Mouse (Mus musculus): Measurements from ENCODE around the gene Fam163b. TPM values are rescaled to one million over a fixed set of nuclear protein-coding genes. Genes with fewer than 3 reads are reported as not detected.
A peak's percentile ranks its signal among the peaks of the same experiment; 100 is the strongest.

Gene Fam163b
- polyA plus RNA-seq, 1 experiment from 2014 or later: 3.0 TPM

GRCm38 (mm10) chr2:27083761-27084475, 58.4 kb downstream of the Fam163b start:
- peaks cover 39% of the 10 kb centered on the region for H3K4me1 ChIP-seq (replicated peaks)
- no peak for ATAC-seq (ENCODE audit: low read depth)
- WGBS: 80% methylated on average over 12 of the region's 12 CpGs

GRCm38 (mm10) chr2:27079649-27080048, 62.6 kb downstream of the Fam163b start:
- Histone ChIP-seq H3K9me3 (no peaks in the 10 kb centered on the region), H3K27ac (replicated peaks) (peak overlapping the region; percentile 86), H3K9ac (peak overlapping the region; percentile 49), H3K4me1 (replicated peaks) (peaks cover 38% of the 10 kb centered on the region), H3K27me3 (no peaks in the 10 kb centered on the region), H3K4me3 (peak overlapping the region; percentile 7), H3K36me3 (no peaks in the 10 kb centered on the region), H3K4me2 (peak overlapping the region; percentile 40)
- peak; percentile 56 for ATAC-seq (ENCODE audit: low read depth)
- 52% methylated on average over 2 of the region's 2 CpGs for WGBS

More at GRCm38 (mm10) chr2:27083761-27084475, 58.4 kb downstream of the Fam163b start:
- H3K36me3 ChIP-seq: no peaks in the 10 kb centered on the region
- no peaks in the 10 kb centered on the region for H3K9me3 ChIP-seq
- no peak overlapping the region for H3K9ac ChIP-seq
- no peaks in the 10 kb centered on the region for H3K27me3 ChIP-seq
- no peak overlapping the region for H3K4me2 ChIP-seq
- no peak overlapping the region for H3K4me3 ChIP-seq
- H3K27ac ChIP-seq (replicated peaks): no peak overlapping the region

GRCm38 (mm10) chr2:27079152-27079584, 63.1 kb downstream of the Fam163b start, which contains the start of gene Adamtsl2:
Gene Adamtsl2 (plus strand): TSS chr2:27079379.
- peak within 1 kb of the TSS; percentile 49 for H3K9ac ChIP-seq
- peak; percentile 87 for ATAC-seq (ENCODE audit: low read depth)
- H3K27me3 ChIP-seq: no peaks in the 10 kb centered on the region
- no peaks in the 10 kb centered on the region for H3K9me3 ChIP-seq
- H3K4me3 ChIP-seq: peak within 1 kb of the TSS; percentile 7
- H3K4me1 ChIP-seq (replicated peaks): peaks cover 36% of the 10 kb centered on the region
- WGBS: 0% methylated on average over 10 of the region's 10 CpGs
- no peaks in the 10 kb centered on the region for H3K36me3 ChIP-seq
- H3K27ac ChIP-seq (replicated peaks): peak within 1 kb of the TSS; percentile 86
- peak within 1 kb of the TSS; percentile 40 for H3K4me2 ChIP-seq

- H3K4me1 ChIP-seq (replicated peaks): peaks cover 36% of the 10 kb centered on the region
- no peak overlapping the region for H3K9ac ChIP-seq
- no peaks in the 10 kb centered on the region for H3K36me3 ChIP-seq
- H3K4me3 ChIP-seq: no peak overlapping the region
- no peak overlapping the region for H3K4me2 ChIP-seq
- no peaks in the 10 kb centered on the region for H3K9me3 ChIP-seq
- peak overlapping the region; percentile 86; the same call in 1 of the 2 replicates for H3K27ac ChIP-seq (replicated peaks)
- no peak for ATAC-seq (ENCODE audit: low read depth)
- 50% methylated on average over 2 of the region's 2 CpGs for WGBS
- H3K27me3 ChIP-seq: no peaks in the 10 kb centered on the region
Measured at GRCm38 (mm10) chr2:27078312-27078711, 64.0 kb downstream of the Fam163b start.

DNA sequence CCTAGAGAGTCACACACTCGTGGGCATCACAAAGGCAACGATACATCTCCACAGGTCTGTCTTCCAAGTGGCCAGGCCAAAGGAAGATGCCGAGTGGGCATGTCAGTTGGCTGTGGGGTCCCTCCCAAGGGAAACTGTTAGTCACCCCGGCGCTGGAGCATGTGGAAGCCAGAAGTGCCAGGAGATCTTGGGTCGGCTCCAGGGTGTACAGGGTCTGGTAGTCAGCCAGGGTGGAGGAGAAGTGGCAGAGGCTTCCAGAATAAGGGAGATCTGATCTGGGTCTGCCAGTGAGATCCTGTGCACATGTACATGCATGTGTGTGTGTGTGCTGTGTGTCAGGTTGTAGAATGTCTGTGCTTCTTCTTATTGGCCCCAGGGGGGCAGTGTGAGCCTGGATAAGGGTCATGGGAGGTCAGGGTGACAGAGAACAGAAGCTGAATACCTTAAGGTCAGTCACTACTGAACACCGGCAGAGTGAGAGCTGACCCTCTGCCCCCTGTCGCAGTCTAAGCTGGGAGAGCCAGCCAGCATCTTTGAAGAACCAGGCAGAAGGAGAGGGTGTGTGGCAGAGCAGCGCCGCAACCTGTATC, 64.5 kb downstream of the Fam163b start:
- 64% methylated on average over 10 of the region's 10 CpGs for WGBS
- no peak overlapping the region for H3K4me2 ChIP-seq
- no peaks in the 10 kb centered on the region for H3K9me3 ChIP-seq
- H3K9ac ChIP-seq: no peak overlapping the region
- no peaks in the 10 kb centered on the region for H3K36me3 ChIP-seq
- H3K4me3 ChIP-seq: no peak overlapping the region
- H3K4me1 ChIP-seq (replicated peaks): peaks cover 36% of the 10 kb centered on the region
- H3K27me3 ChIP-seq: no peaks in the 10 kb centered on the region; the same call in 1 of the 2 replicates
- H3K27ac ChIP-seq (replicated peaks): no peak overlapping the region
- no peak for ATAC-seq (ENCODE audit: low read depth)

DNA sequence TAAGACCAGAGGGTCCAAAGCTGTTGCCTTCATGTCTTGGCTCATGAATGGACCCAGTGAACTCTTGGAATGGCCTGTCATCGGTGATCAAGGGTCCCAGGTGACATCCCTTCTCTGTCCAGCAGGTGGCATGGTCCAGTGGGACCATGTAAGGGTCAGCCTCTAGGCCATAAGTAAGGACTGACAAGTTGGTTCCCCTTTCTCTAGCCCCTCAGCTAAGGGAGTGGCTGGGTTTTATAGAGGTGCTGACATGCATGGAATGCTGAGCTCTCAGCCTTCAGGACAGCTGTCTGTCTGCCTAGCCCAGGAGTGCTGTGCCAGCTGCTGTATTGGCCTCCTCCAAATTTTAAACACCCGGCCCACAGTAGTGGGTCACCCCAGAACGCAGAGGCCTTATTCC, 66.8 kb downstream of the Fam163b start:
- H3K27me3 ChIP-seq: no peaks in the 10 kb centered on the region; the same call in 1 of the 2 replicates
- H3K4me2 ChIP-seq: no peak overlapping the region
- no peak overlapping the region for H3K27ac ChIP-seq (replicated peaks)
- 69% methylated on average over 3 of the region's 3 CpGs for WGBS
- no peak overlapping the region for H3K9ac ChIP-seq
- no peak for ATAC-seq (ENCODE audit: low read depth)
- no peaks in the 10 kb centered on the region for H3K9me3 ChIP-seq
- H3K4me3 ChIP-seq: no peak overlapping the region
- no peaks in the 10 kb centered on the region for H3K36me3 ChIP-seq
- peaks cover 43% of the 10 kb centered on the region for H3K4me1 ChIP-seq (replicated peaks)

- no peak for ATAC-seq (ENCODE audit: low read depth)
- Histone ChIP-seq H3K4me3 (no peak overlapping the region), H3K4me1 (replicated peaks) (peaks cover 41% of the 10 kb centered on the region), H3K27me3 (no peaks in the 10 kb centered on the region; the same call in 1 of the 2 replicates), H3K4me2 (no peak overlapping the region), H3K36me3 (no peaks in the 10 kb centered on the region), H3K9me3 (no peaks in the 10 kb centered on the region), H3K9ac (no peak overlapping the region), H3K27ac (replicated peaks) (no peak overlapping the region)
- 88% methylated on average over 4 of the region's 4 CpGs for WGBS
Measured at GRCm38 (mm10) chr2:27074804-27075203, 67.5 kb downstream of the Fam163b start.

DNA sequence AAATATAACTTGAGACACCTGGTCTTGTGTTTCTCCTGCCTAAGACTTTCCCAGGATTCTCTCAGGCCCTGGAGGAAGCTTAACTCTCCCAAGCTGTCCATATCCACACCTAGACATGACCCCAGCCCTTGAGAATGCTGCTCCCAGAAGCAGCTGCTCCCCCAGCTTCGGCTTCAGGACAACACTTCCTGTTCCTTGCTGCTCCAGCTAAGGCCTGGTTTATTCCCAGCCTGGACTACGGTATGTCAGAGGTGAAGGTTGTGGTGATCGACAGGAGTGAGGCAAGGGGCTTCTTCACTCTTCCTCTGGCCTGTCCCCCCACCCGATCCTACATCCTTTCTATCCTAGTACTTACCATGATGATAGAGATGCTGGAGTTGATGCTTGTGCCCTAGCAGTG, 68.9 kb downstream of the Fam163b start:
- H3K27ac ChIP-seq (replicated peaks): no peak overlapping the region
- peaks cover 27% of the 10 kb centered on the region for H3K4me1 ChIP-seq (replicated peaks)
- no peak overlapping the region for H3K4me2 ChIP-seq
- H3K9ac ChIP-seq: no peak overlapping the region
- no peak overlapping the region for H3K4me3 ChIP-seq
- H3K36me3 ChIP-seq: no peaks in the 10 kb centered on the region
- no peak for ATAC-seq (ENCODE audit: low read depth)
- H3K9me3 ChIP-seq: no peaks in the 10 kb centered on the region
- H3K27me3 ChIP-seq: no peaks in the 10 kb centered on the region; the same call in 1 of the 2 replicates
- 75% methylated on average over 4 of the region's 4 CpGs for WGBS

GRCm38 (mm10) chr2:27071978-27072377, 70.3 kb downstream of the Fam163b start, which contains the start of gene Mymk:
Gene Mymk (minus strand): TSS chr2:27072179.
- Histone ChIP-seq H3K9ac (no peak within 1 kb of the TSS), H3K27ac (replicated peaks) (0 out of 2 replicates have a peak within 1 kb of the TSS, but pooled peaks have one; percentile 13), H3K36me3 (no peaks in the 10 kb centered on the region), H3K9me3 (no peaks in the 10 kb centered on the region), H3K4me2 (no peak within 1 kb of the TSS), H3K4me3 (no peak within 1 kb of the TSS), H3K27me3 (no peaks in the 10 kb centered on the region; the same call in 1 of the 2 replicates), H3K4me1 (replicated peaks) (peaks cover 23% of the 10 kb centered on the region)
- no peak for ATAC-seq (ENCODE audit: low read depth)
- WGBS: 88% methylated on average over 2 of the region's 2 CpGs

DNA sequence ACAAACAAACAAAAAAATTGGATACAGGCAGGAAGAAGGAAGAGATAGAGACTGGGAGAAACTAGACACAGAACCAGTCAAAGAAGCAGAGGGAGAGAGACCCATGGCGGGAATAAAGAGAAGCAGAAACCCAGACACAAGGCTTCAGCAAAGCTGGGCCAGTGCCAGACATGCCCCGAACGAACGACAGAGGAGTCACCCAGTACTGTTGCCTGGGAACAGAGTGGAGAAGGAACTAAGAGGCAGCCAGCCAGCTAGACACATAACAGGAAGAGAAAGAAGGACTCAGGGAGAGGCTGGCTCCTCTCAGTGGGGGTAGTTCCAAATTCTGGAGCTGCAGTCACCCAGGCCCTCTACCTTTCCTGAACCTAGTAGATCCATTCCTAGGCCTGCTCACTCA, 71.2 kb downstream of the Fam163b start:
- H3K4me1 ChIP-seq (replicated peaks): peaks cover 23% of the 10 kb centered on the region
- H3K27me3 ChIP-seq: no peaks in the 10 kb centered on the region; the same call in 1 of the 2 replicates
- peak; percentile 61; the same call in 1 of the 2 replicates for ATAC-seq (ENCODE audit: low read depth)
- H3K4me2 ChIP-seq: no peak overlapping the region
- 0 out of 2 replicates have a peak overlapping the region, but pooled peaks have one; percentile 13 for H3K27ac ChIP-seq (replicated peaks)
- no peak overlapping the region for H3K9ac ChIP-seq
- no peak overlapping the region for H3K4me3 ChIP-seq
- no peaks in the 10 kb centered on the region for H3K36me3 ChIP-seq
- WGBS: 39% methylated on average over 4 of the region's 4 CpGs
- H3K9me3 ChIP-seq: no peaks in the 10 kb centered on the region

- H3K9me3 ChIP-seq: no peaks in the 10 kb centered on the region
- no peaks in the 10 kb centered on the region for H3K36me3 ChIP-seq
- no peak for ATAC-seq (ENCODE audit: low read depth)
- no peaks in the 10 kb centered on the region; the same call in 1 of the 2 replicates for H3K27me3 ChIP-seq
- no peak overlapping the region for H3K4me2 ChIP-seq
- H3K27ac ChIP-seq (replicated peaks): no peak overlapping the region
- H3K9ac ChIP-seq: no peak overlapping the region
- H3K4me3 ChIP-seq: no peak overlapping the region
- H3K4me1 ChIP-seq (replicated peaks): peaks cover 23% of the 10 kb centered on the region
- 82% methylated on average over 2 of the region's 2 CpGs for WGBS
Measured at GRCm38 (mm10) chr2:27070247-27070813, 72.0 kb downstream of the Fam163b start.

DNA sequence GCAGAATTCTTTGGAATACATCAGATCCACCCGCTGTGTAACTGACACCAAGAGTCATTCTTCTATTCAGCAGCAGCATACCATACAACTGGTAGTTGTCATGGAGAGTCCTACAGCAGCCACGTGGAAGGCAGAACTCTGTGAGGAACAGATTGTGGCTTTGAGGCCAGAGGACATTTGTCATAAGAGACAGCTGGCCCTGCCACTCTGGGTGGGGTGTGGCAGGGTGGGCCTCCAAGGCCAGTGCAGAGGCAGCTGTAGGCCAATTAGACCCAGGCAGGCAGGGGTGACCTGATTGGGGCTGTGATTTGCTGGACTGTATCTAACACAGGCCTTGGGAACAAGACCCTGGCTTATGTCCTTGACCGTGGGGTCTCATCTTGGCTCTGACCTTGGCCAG, 72.6 kb downstream of the Fam163b start:
- Histone ChIP-seq H3K4me2 (no peak overlapping the region), H3K4me1 (replicated peaks) (peaks cover 23% of the 10 kb centered on the region), H3K27ac (replicated peaks) (no peak overlapping the region), H3K9ac (no peak overlapping the region), H3K36me3 (no peaks in the 10 kb centered on the region), H3K4me3 (no peak overlapping the region), H3K9me3 (no peaks in the 10 kb centered on the region), H3K27me3 (no peaks in the 10 kb centered on the region; the same call in 1 of the 2 replicates)
- 40% methylated on average over 3 of the region's 3 CpGs for WGBS
- no peak for ATAC-seq (ENCODE audit: low read depth)
